Mouse (Mus musculus) hindbrain, postnatal 0 days (tissue): ENCODE measurements at regions not wholly inside any gene's neighbourhood (a gene's known extent, or its start where the extent isn't known, plus 50 kb on each side); places are given as distances from the start of the nearest gene placed in this dataset.
A peak's percentile ranks its signal among the peaks of the same experiment; 100 is the strongest.

Experiments used
- ATAC-seq: fragments of 200-750 bp; cut with Nextera tagmentation; 2 replicates; pipeline ENCODE4 v1.8.0; 2017; ENCODE audit warnings: mild to moderate bottlenecking, moderate TSS enrichment, moderate library complexity
- DNase-seq: peaks from one replicate; pipeline ENCODE4 v3.0.0-alpha.2; 2015; ENCODE audit warnings: low spot score
- H3K27ac ChIP-seq: fragments of 300-500 bp; sonication (generic); 2 replicates; pipeline ENCODE4 v1.5.1; 2014; ENCODE audit warnings: mild to moderate bottlenecking
- H3K27me3 ChIP-seq: fragments of 300-500 bp; sonication (generic); 2 replicates; pipeline ENCODE4 v1.6.1; 2014; ENCODE audit warnings: low read length, mixed read lengths; ENCODE audit not compliant: insufficient read depth
- H3K36me3 ChIP-seq: fragments of 300-500 bp; sonication (generic); 2 replicates; pipeline ENCODE4 v1.6.1; 2014; ENCODE audit warnings: low read length, mixed read lengths; ENCODE audit not compliant: insufficient read depth
- H3K4me1 ChIP-seq: fragments of 300-500 bp; sonication (generic); 2 replicates; pipeline ENCODE4 v1.6.1; 2014; ENCODE audit warnings: antibody characterized with exemption, low read length, mixed read lengths; ENCODE audit not compliant: insufficient read depth
- H3K4me2 ChIP-seq: fragments of 300-500 bp; sonication (generic); 2 replicates; pipeline ENCODE4 v1.6.1; 2014; ENCODE audit warnings: low read depth, mild to moderate bottlenecking, low read length, moderate library complexity, mixed read lengths
- H3K4me3 ChIP-seq: fragments of 300-500 bp; sonication (generic); 2 replicates; pipeline ENCODE4 v1.5.1; 2014; ENCODE audit warnings: low read length
- H3K9ac ChIP-seq: fragments of 300-500 bp; sonication (generic); replicated peaks from 2 replicates; pipeline ENCODE4 v1.6.1; 2014; ENCODE audit warnings: mild to moderate bottlenecking, low read length, moderate library complexity, mixed read lengths
- H3K9me3 ChIP-seq: fragments of 300-500 bp; sonication (generic); 2 replicates; pipeline ENCODE4 v1.6.1; 2016; ENCODE audit warnings: low read length, mixed read lengths
- CTCF ChIP-seq: IDR thresholded peaks from 2 replicates; pipeline ENCODE4 v1.5.1; 2016; ENCODE audit warnings: antibody characterized with exemption, control low read depth, low read depth
- WGBS: fragments of 180-500 bp; shearing (Covaris S2); extraction: QIAGEN DNeasy Blood & Tissue Kit; methylation state at CpG from one replicate; pipeline ENCODE4 v1.1.7; 2014; 5-methylcytosine and 5-hydroxymethylcytosine counted together

DNA sequence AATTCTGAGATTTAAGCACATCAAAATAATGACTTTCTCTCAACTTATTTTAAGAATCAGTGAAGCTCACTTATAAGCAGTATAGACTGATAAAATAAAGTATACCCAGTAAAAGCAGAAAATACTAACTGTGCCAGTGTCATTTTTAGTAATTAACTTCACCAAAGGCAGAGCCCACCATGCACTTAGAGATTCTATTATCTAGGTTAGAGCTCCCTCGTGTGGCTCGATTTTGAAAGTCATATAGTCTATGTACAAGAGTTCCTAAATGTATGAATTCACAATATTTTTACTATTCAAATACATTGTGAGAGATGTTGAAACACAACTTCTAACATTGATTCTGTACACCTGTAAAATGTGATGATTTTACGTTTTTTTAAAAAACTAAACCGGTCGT is 589.3 kb downstream of the Kcnj3 start:
- H3K9ac ChIP-seq = no peak overlapping the region
- H3K27ac ChIP-seq = no peak overlapping the region
- H3K4me2 ChIP-seq = no peak overlapping the region
- no peaks in the 10 kb centered on the region for H3K27me3 ChIP-seq
- no peaks in the 10 kb centered on the region for H3K4me1 ChIP-seq
- peak; percentile 92 for DNase-seq
- H3K9me3 ChIP-seq = no peaks in the 10 kb centered on the region
- H3K4me3 ChIP-seq = no peak overlapping the region
- 6% methylated on average over 5 of the region's 5 CpGs for WGBS
- ATAC-seq = peak; percentile 79
- no peaks in the 10 kb centered on the region for H3K36me3 ChIP-seq
- TF ChIP-seq CTCF = peak; percentile 69

DNA sequence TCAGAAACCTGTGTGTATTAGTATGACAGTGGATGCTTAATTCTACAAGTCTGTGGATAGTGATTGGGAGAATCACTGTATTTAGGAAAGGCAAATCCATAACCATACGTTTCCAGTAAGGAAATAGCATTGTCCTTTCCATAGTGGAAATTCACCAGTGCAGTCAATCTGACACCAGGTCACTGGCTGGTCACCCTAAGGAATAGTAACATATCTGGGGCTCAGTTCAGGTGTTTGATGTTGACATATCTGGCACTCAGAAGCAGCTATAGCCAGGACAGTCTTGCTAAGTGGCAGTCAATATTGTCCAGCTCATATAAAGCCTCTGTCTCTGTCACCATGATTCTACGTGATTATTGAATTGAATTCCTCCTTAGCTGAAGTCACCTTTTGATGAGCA is 593.2 kb downstream of the Kcnj3 start:
- Histone ChIP-seq H3K9ac (no peak overlapping the region), H3K4me2 (no peak overlapping the region), H3K27me3 (no peaks in the 10 kb centered on the region), H3K4me1 (no peaks in the 10 kb centered on the region), H3K9me3 (no peaks in the 10 kb centered on the region), H3K36me3 (no peaks in the 10 kb centered on the region), H3K27ac (no peak overlapping the region), H3K4me3 (no peak overlapping the region)
- ATAC-seq (no peak), DNase-seq (no peak)
- 80% methylated on average over 2 of the region's 2 CpGs for WGBS
- no peak for TF ChIP-seq CTCF
